Mouse (Mus musculus): ENCODE data around the gene Kcng3.

Gene Kcng3

GRCm38 (mm10) chr17:83631783-83632652 is at the start of gene Kcng3:
Gene Kcng3, minus strand, starts transcription at chr17:83631895.
- peak; percentile 10 to 34 for DNase-seq (ENCODE audit: low spot score in 2 of 2)

DNA sequence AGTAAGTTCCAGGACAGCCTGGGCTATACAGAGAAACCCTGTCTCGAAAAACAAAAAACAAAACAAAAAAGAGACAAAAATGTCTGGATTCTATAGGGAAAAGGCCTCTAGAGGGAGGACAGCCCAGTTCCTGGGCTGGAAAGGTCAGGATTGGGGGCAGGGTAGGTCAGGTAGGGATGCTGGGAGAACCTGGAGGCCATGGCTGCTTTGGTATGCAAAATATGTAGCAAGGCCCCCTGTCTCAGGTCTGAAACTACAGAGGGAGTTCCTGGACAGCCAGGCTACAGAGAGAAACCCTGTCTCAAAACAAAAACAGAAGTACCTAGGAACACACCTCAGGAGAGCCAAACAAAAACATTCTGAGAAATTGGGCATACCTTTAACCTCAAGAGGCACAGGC is 45.7 kb upstream of the Kcng3 start:
- no peak for DNase-seq (ENCODE audit: low spot score in 2 of 2)

- no peak for DNase-seq (ENCODE audit: low spot score in 2 of 2)
These were observed 41.0 kb upstream of the Kcng3 start for GRCm38 (mm10) chr17:83672685-83673084.

DNA sequence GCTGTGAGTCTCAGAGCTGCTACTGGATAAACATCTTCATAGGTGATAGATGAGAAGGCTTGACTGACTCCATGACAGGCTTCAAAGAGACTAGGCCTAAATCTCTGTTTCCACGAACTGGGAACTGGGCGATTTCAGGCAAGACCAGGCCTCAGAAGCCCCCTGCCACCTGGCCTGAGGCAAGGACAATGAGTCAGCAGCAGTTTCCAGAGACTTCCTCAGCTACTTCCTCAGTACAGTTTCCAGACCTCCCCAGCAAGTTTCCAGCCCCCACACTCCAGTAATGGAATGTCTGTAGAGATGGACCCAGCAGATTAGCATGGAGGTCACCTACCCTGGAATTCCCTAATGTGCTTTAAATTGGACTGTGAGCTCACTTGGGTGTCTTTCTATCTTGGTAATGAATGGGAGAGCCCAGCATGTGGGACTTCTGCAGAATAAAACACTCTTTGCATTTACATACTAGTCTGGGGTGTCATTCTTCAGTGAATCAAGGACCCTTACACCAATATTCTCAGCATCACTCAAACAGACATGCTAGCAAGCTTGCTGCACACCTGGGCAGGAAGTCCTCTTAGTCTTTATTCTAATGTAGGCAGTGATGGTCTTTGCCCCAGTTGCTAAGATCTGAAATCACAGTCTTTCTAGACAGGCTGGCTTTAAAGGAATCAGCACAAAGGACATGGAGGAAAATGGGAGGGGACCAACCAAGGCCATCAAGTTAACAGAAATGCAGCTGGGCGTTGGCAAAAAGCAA is 36.4 kb upstream of the Kcng3 start:
- no peak for DNase-seq (ENCODE audit: low spot score in 2 of 2)

DNA sequence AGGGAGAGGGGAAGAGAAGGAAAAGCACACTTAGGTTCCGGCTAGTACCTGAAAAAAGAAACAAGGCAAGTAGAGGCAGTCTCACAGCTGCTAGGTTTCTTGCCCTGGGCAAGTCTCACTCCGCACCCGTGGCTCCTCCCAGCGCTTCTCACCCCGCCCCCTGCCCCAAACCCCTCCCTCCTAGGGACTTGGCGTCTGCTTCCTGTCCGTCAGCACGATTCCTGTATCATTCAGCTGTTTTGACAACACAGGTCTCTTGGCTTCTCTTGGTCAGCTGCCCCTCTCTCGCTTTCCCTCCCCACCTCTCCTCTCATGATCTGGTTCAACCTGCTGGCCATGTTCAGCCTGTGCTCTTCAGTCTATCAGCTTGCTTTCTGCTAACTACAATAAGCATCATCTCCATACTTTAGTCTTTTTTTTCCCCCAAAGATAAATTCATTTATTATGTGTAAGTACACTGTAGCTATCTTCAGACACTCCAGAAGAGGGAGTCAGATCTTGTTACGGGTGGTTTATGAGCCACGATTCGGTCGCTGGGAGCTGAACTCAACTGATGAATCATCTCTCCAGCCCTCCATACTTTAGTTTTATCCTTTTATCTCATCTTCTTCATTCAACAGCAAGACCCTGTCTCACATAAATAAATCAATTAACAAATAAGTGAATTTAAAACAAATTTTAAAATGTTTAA is 35.0 kb upstream of the Kcng3 start:
- DNase-seq (ENCODE audit: low spot score in 2 of 2) = no peak

GRCm38 (mm10) chr17:83664761-83665160 is 33.1 kb upstream of the Kcng3 start:
- DNase-seq (ENCODE audit: low spot score in 2 of 2) = no peak

GRCm38 (mm10) chr17:83658943-83659342 is 27.2 kb upstream of the Kcng3 start:
- no peak for DNase-seq (ENCODE audit: low spot score in 2 of 2)

GRCm38 (mm10) chr17:83657375-83657774 is 25.7 kb upstream of the Kcng3 start:
- DNase-seq (ENCODE audit: low spot score in 2 of 2) = no peak

DNA sequence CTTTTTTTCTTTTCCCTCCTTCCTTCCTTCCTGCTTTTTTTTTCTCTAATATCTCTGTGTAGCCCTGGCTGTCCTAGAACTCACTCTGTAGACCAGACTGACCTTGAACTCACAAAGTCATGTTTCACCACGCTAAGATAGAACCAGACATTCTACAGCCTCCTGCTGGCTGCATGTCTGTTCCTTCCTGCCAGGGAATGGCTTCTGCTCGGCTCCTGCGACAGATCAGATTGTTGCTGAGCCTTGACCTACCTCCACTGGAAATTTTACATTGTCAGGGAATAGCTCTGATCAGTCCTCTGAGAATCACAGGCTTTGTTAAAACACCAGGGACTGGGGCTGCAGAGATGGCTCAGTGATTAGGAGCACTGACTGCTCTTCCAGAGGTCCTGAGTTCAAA is 24.0 kb upstream of the Kcng3 start:
- no peak for DNase-seq (ENCODE audit: low spot score in 2 of 2)

DNA sequence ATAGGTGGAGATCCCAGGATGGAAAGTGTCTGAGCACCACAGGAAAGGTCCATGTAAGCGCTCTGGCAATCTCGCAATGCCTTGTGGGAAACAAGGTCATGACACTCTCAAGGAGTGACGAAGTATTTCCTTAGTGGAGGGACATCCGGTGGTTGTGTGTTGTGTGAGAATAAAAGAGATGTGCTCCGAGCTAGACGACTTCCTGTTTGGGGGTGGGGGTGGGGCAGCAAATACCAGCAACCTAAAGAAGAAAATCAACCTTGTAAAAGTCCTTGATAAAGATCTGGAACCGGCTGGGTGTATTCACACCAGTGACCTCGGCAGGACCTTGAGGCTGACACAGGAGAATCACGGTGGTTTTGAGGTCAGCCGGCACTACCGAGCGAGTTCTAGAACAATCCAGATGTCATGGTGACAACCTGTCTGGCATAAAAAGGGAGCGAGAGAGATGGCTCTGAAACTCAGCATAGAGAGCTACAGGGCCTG is 23.0 kb upstream of the Kcng3 start:
- DNase-seq (ENCODE audit: low spot score in 2 of 2) = peak; percentile 66 to 80

DNA sequence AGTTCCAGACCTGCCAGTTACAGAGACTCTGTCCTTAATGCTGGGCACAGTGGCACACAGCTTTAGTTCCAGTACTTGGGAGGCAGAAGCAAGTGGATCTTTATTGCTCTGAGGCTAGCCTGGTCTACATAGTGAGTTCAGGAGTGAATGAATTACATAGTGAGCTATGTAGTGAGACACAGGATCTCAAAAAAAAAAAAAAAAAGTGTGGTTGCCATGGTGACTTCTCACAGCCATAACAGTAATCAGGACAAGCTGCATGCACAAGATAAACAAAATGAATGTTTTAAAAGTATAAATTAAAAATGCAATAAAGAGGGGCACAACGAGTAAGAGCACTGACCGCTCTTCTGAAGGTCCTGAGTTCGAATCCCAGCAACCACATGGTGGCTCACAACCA is 21.9 kb upstream of the Kcng3 start:
- no peak for DNase-seq (ENCODE audit: low spot score in 2 of 2)

- DNase-seq (ENCODE audit: low spot score in 2 of 2) = no peak
These were observed 19.4 kb upstream of the Kcng3 start for GRCm38 (mm10) chr17:83650932-83651682.

DNA sequence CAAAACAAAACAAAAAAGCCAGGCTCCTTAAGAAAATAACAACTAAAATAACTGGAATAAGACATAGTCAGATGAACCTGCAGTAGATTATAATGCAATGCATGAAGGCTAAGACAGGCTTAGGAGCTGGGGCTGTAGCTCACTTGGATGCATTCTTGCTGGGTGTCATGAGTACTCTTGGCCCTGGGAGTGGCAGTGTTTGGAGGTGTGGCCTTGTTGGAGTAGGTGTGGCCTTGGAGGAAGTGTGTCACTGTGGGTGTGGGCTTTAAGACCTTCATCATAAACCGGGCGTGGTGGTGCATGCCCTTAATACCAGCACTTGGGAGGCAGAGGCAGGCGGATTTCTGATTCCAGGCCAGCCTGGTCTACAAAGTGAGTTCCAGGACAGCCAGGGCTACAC is 18.3 kb upstream of the Kcng3 start:
- peak in 1 of 2 experiments; percentile 29 for DNase-seq (ENCODE audit: low spot score in 2 of 2)

GRCm38 (mm10) chr17:83647413-83647812 is 15.7 kb upstream of the Kcng3 start:
- no peak for DNase-seq (ENCODE audit: low spot score in 2 of 2)

- DNase-seq (ENCODE audit: low spot score in 2 of 2) = peak in 1 of 2 experiments; percentile 12
These were observed 14.9 kb upstream of the Kcng3 start for GRCm38 (mm10) chr17:83646425-83647163.

DNA sequence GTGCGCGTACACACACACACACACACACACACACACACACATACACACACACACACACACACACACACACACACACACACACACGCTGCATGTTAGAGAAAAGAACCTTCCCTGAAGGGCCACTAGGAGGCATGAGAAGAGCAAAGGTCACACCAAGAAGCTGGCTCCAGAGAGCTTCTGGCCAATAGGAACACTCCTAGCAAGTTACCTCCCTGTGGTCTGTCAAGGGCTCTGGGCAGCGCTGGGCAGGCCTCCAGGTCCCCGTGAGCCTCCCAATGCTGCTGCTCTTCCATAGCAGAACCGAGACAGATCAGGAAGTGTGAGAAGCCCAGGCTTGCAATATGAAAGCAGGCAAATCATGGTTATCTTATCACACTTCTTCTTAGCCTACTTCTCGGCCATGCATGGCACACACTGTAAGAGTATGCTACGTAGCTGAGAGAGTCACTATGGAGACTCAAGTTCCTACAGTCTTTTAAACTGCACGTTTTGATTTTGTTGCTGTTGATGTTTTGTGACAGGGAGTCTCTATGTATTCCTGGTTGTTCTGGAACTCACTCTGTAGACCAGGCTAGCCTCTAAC is 13.6 kb upstream of the Kcng3 start:
- DNase-seq (ENCODE audit: low spot score in 2 of 2) = peak; percentile 53 to 61

- peak; percentile 38 to 63 for DNase-seq (ENCODE audit: low spot score in 2 of 2)
These were observed 5.7 kb upstream of the Kcng3 start for GRCm38 (mm10) chr17:83637393-83637792.

DNA sequence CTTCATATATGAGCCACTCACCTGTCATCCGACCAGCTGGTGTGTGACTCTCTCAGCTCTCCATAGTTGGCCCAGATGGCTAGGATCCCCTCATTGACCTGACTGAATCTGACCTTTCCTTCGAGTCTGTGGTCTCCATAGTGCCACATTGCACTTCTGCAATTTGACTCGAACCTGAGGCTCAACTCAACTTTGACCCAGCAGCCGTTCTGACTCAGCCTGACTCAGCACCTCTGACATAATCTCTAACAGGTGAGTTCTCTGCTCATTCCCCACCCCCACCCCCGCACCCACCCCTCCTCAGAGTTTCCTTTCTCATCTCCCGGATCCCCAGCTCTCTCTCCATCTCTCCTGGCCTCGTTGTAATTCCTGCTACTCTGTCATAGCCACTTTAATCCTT is 4.7 kb upstream of the Kcng3 start:
- DNase-seq (ENCODE audit: low spot score in 2 of 2) = no peak

DNA sequence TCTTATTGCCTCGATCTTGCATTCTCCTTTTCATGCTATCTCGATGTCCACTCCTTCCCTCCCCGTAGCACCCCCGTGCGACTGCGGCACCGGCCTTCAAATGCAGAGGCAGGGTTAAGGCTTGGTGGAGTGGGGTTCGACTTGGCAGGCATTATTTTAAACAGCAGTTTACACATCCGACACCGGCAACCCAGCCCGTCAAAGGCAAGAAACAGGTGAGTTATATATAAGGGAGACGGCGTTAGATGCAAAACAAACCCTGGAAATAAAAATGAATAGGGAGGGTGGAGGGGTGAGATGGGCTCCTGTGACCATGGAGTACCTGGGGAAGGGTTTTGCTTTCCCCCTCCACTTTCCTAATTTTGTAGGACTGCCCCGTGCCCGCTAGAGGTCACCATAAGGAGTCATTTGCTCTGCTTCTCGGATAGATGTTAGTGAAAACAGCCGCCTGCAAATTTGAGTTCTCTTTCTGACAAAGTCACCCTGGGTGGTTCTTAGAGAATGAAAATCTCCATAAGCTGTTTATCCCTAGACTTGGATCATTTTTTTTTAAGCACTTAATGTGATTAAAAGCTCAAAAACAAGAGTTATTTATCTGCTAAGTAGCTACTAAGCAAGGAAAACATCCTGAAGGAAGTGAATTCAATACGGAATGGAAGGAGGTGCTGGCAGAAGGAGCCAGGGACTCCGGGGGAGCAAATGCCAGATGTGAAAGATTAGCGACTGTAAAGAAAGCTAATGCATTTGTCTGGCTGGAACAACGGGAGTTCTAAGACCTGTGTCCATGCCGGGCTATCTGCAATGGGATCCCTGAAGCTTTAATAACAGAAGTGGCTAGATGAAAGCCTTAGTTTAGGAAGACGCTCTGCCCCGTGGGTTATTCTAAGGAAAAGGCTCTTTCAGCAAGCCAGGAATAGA is 1.2 kb upstream of the Kcng3 start:
- peak; percentile 56 to 71 for DNase-seq (ENCODE audit: low spot score in 2 of 2)

Data from natural killer cell, adult 2 months (primary cell).